Mouse (Mus musculus): ENCODE measurements around the gene Tacstd2. TPM values are rescaled to one million over a fixed set of nuclear protein-coding genes. Genes with fewer than 3 reads are reported as not detected.
A peak's percentile ranks its signal among the peaks of the same experiment; 100 is the strongest.

The Tacstd2 gene
- 1.6 and 2.1 TPM in 2 replicates for polyA plus RNA-seq (2015; fragmentation: Nextera tagmentation; extraction: Ambion mirVana)

DNA sequence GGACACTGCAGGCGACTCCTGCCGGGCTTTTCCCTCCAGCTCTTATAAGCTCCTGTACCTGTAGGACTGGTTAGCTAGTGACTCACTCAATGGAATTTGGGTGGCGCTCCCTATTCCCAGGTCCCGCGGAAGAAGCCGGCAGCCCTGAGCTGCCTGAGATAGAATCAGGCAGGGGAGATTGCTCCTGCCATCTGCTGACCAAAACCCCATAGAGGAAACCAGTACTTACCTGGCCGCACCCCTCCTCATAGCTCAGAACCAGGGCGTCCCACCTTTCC is at the start of gene Tacstd2:
TSS of gene Tacstd2 (minus strand) at position 20 of the 278 bp plus-strand sequence.
- no peak within 1 kb of the TSS for H3K27ac ChIP-seq (replicated peaks)
- WGBS, result 5% methylated on average over 8 of the region's 8 CpGs
- ATAC-seq (ENCODE audit: low FRiP score, low read depth), result no peak
- no peaks in the 10 kb centered on the region for H3K36me3 ChIP-seq
- H3K4me2 ChIP-seq, result peak within 1 kb of the TSS; percentile 78
- H3K9me3 ChIP-seq, result no peaks in the 10 kb centered on the region
- peak within 1 kb of the TSS; percentile 47 for H3K4me3 ChIP-seq
- H3K9ac ChIP-seq, result peak within 1 kb of the TSS; percentile 38
- peaks cover 20% of the 10 kb centered on the region; the same call in 1 of the 2 replicates for H3K4me1 ChIP-seq (replicated peaks)
- H3K27me3 ChIP-seq, result peaks cover 55% of the 10 kb centered on the region

DNA sequence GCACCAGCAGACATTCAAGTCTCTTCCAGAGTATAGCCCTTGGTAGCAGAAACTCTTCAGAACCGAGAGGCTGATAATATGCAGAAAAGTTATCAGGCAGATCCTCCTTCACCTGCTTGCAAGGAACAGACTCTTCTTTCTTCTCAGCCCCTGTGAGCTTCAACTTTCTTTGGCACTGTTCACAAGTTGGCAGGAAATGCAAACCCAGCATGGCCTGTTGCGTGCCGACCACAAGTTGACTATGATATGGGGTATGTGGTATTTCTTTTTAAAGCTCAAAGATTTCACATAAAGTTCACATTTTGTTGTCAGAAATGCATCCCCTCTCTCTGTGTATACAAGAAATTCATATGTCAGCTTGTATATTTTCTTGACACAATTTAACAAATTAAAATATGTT is 30.7 kb upstream of the Tacstd2 start:
- Histone ChIP-seq H3K9me3 (no peaks in the 10 kb centered on the region), H3K36me3 (no peaks in the 10 kb centered on the region), H3K4me3 (no peak overlapping the region), H3K27ac (replicated peaks) (no peak overlapping the region), H3K4me2 (no peak overlapping the region), H3K9ac (no peak overlapping the region), H3K27me3 (no peaks in the 10 kb centered on the region), H3K4me1 (replicated peaks) (no peaks in the 10 kb centered on the region)
- no peak for ATAC-seq (ENCODE audit: low FRiP score, low read depth)
- WGBS, result 92% methylated on average over 3 of the region's 3 CpGs

DNA sequence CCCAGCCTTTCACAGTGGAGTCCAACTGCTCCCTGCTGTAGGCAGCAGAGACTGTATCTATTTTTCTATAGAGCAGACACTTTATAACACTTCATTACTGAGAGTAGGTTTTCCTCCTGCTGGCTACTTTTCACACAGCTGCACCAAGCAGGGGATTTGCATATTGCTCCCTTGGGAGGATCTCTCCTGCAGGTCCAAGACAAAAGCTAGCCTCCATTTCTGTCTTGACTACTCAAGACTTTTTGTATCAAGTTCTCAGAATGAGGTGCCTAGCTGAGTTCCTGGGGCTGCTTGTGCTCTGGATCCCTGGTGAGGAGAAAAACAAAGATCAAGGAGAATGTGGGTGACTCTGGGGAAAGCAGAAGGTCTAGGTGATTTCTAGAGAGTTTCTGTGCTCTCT is 19.8 kb upstream of the Tacstd2 start:
- Histone ChIP-seq H3K9me3 (no peaks in the 10 kb centered on the region), H3K4me3 (no peak overlapping the region), H3K4me2 (no peak overlapping the region), H3K36me3 (no peaks in the 10 kb centered on the region), H3K4me1 (replicated peaks) (no peaks in the 10 kb centered on the region), H3K27me3 (no peaks in the 10 kb centered on the region), H3K27ac (replicated peaks) (no peak overlapping the region), H3K9ac (no peak overlapping the region)
- ATAC-seq (ENCODE audit: low FRiP score, low read depth), result no peak

GRCm38 (mm10) chr6:67549550-67549949 is 14.0 kb upstream of the Tacstd2 start:
- H3K9me3 ChIP-seq, result no peaks in the 10 kb centered on the region
- no peaks in the 10 kb centered on the region for H3K4me1 ChIP-seq (replicated peaks)
- H3K36me3 ChIP-seq, result no peaks in the 10 kb centered on the region
- H3K27ac ChIP-seq (replicated peaks), result no peak overlapping the region
- H3K4me3 ChIP-seq, result no peak overlapping the region
- ATAC-seq (ENCODE audit: low FRiP score, low read depth), result no peak
- no peak overlapping the region for H3K9ac ChIP-seq
- no peaks in the 10 kb centered on the region for H3K27me3 ChIP-seq
- WGBS, result 26% methylated on average over 1 of the region's 1 CpGs
- H3K4me2 ChIP-seq, result no peak overlapping the region

DNA sequence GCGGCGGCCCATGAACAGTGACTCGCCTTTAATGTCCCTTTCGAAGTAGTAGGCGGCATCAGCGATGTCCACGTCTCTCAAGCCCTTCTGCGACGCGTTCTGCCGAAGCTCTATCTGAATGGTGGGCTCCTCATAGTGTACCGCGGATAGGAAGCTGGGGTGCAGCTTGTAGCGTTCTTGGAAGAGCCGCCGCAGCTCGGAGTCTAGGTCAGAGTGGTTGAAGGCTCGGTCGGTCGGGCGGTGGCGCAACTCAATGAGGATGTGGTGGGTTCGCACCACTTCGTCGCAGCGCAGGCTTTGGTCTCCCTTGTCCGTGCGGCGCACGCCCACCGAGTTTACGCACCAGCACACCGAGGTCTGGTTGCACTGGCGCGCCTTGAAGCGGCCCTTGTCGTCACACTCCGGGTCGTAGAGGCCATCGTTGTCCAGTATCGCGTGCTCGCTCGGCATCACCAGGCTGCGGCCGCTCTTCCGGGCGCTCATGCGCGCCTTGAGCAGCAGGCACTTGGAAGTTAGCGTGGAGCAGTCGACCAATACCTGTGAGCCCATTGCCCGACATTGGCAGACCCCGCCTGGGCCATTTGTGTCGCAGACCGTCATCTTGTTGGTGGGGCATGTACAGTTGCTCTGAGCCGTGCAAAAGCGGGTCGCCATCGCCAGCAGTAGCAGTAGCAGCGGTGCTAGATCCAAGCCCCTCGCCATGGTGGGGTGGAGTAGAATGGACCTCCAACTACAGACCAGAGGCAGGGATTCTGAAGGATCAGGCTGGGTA is 405 bp downstream of the Tacstd2 start:
- H3K9me3 ChIP-seq, result no peaks in the 10 kb centered on the region; the same call in 1 of the 2 replicates
- H3K4me1 ChIP-seq (replicated peaks), result peaks cover 20% of the 10 kb centered on the region; the same call in 1 of the 2 replicates
- H3K27me3 ChIP-seq, result peaks cover 55% of the 10 kb centered on the region
- peak overlapping the region; percentile 78 for H3K4me2 ChIP-seq
- H3K27ac ChIP-seq (replicated peaks), result no peak overlapping the region
- peak overlapping the region; percentile 38 for H3K9ac ChIP-seq
- H3K36me3 ChIP-seq, result no peaks in the 10 kb centered on the region
- WGBS, result under 1% methylated on average over 62 of the region's 62 CpGs
- ATAC-seq (ENCODE audit: low FRiP score, low read depth), result peak; percentile 86
- H3K4me3 ChIP-seq, result peak overlapping the region; percentile 47

GRCm38 (mm10) chr6:67534191-67535004 is 1.2 kb downstream of the Tacstd2 start:
- no peaks in the 10 kb centered on the region for H3K36me3 ChIP-seq
- H3K27me3 ChIP-seq, result peaks cover 55% of the 10 kb centered on the region
- H3K27ac ChIP-seq (replicated peaks), result no peak overlapping the region
- ATAC-seq (ENCODE audit: low FRiP score, low read depth), result peak; percentile 66; the same call in 1 of the 2 replicates
- 6% methylated on average over 31 of the region's 31 CpGs for WGBS
- H3K9ac ChIP-seq, result peak overlapping the region; percentile 38
- H3K4me1 ChIP-seq (replicated peaks), result peaks cover 20% of the 10 kb centered on the region; the same call in 1 of the 2 replicates
- no peaks in the 10 kb centered on the region; the same call in 1 of the 2 replicates for H3K9me3 ChIP-seq
- H3K4me3 ChIP-seq, result peak overlapping the region; percentile 47
- peak overlapping the region; percentile 78 for H3K4me2 ChIP-seq

- H3K9ac ChIP-seq, result no peak overlapping the region
- H3K4me1 ChIP-seq (replicated peaks), result peaks cover 20% of the 10 kb centered on the region; the same call in 1 of the 2 replicates
- H3K27ac ChIP-seq (replicated peaks), result no peak overlapping the region
- H3K4me3 ChIP-seq, result peak overlapping the region; percentile 28
- 11% methylated on average over 29 of the region's 29 CpGs for WGBS
- H3K36me3 ChIP-seq, result no peaks in the 10 kb centered on the region
- ATAC-seq (ENCODE audit: low FRiP score, low read depth), result peak; percentile 40
- peaks cover 55% of the 10 kb centered on the region for H3K27me3 ChIP-seq
- peak overlapping the region; percentile 49 for H3K4me2 ChIP-seq
- peaks cover 1% of the 10 kb centered on the region; the same call in 1 of the 2 replicates for H3K9me3 ChIP-seq
Measured at GRCm38 (mm10) chr6:67532665-67533440, 2.7 kb downstream of the Tacstd2 start.

DNA sequence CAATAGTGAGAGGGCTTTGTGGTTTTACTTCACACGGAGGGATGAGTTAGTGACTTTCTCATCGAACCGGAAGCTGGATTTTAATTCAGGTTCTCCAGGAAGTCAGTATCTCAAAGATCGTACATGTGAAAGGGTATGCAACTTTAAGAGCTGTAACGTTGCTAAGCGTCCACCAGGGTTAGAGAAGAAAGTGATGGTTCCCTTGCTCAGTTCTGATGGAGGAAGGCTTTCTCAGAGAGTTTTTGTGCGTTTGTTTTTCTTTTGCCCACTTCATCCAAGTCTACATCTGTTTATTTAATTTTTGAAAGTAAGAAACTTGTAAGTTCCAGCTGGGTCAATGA is 3.8 kb downstream of the Tacstd2 start:
- ATAC-seq (ENCODE audit: low FRiP score, low read depth), result no peak
- no peaks in the 10 kb centered on the region for H3K36me3 ChIP-seq
- H3K27ac ChIP-seq (replicated peaks), result no peak overlapping the region
- peaks cover 20% of the 10 kb centered on the region; the same call in 1 of the 2 replicates for H3K4me1 ChIP-seq (replicated peaks)
- H3K4me2 ChIP-seq, result no peak overlapping the region
- no peak overlapping the region for H3K9ac ChIP-seq
- H3K4me3 ChIP-seq, result no peak overlapping the region
- peaks cover 51% of the 10 kb centered on the region for H3K27me3 ChIP-seq
- H3K9me3 ChIP-seq, result peaks cover 6% of the 10 kb centered on the region; the same call in 1 of the 2 replicates
- 70% methylated on average over 7 of the region's 7 CpGs for WGBS

DNA sequence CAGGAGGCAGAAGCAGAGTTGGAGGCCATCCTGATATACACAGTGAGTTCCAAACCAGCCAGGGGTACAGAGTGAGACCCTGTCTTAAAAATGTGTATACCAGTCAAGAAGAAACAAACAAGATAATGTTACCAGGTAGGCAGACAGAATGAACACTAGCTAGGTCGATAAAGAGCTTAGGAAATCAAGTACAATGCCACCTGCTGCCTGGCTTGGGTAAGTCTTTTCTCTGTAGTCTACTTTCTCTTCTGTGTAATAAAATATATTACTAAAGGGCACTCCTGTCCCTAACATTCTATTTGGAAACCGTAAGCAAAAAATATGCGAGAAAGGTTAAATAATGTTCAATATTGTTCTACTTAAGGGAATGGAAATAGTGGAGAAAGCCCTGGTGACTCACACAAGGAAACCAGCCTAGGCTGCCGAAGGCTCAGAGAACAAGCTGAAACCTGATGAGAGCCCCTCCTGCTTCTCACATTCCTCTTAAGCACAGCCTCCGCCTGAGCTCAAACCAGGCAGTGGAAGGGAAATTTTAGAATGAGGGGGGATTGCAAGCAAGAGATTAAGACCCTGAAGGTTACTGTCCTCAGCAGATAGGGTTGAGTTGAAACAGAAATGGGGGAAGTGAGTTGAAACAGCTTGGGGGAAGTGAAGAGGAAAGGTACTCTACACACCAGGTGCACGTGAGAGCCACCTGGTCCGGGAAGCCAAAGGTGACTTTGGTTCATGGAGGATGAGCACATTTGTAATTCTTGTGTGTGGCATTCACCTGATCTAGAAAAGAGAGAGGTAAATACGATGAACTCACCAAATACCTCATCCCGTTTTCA is 4.4 kb downstream of the Tacstd2 start:
- 66% methylated on average over 9 of the region's 9 CpGs for WGBS
- Histone ChIP-seq H3K4me2 (no peak overlapping the region), H3K27me3 (peaks cover 45% of the 10 kb centered on the region), H3K4me1 (replicated peaks) (peaks cover 20% of the 10 kb centered on the region; the same call in 1 of the 2 replicates), H3K9ac (no peak overlapping the region), H3K36me3 (no peaks in the 10 kb centered on the region), H3K4me3 (no peak overlapping the region), H3K9me3 (peaks cover 6% of the 10 kb centered on the region; the same call in 1 of the 2 replicates), H3K27ac (replicated peaks) (no peak overlapping the region)
- no peak for ATAC-seq (ENCODE audit: low FRiP score, low read depth)

DNA sequence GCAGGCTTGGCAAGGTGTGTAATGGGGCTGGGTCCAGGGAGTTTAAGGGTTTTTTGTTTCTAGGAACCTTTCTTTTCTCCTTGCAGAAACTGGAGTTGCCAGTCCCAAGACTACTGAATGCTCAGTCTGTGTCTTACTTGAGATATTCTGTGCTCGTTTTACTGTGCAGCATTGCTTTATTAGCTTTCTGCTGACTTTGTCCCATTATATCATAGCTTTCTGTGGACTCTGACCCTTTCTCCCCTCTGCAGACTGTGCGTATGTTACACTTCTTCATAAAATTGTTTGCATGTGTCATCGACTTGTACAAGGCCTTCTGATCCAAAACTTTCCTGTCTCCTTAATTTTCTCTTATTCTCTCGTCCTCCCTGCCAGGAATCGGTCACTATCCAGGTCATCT is 9.2 kb downstream of the Tacstd2 start:
- Histone ChIP-seq H3K9me3 (peaks cover 6% of the 10 kb centered on the region; the same call in 1 of the 2 replicates), H3K27ac (replicated peaks) (no peak overlapping the region), H3K4me3 (no peak overlapping the region), H3K9ac (no peak overlapping the region), H3K4me2 (no peak overlapping the region), H3K27me3 (peaks cover 1% of the 10 kb centered on the region; the same call in 1 of the 2 replicates), H3K4me1 (replicated peaks) (no peaks in the 10 kb centered on the region), H3K36me3 (no peaks in the 10 kb centered on the region)
- WGBS, result 89% methylated on average over 5 of the region's 5 CpGs
- ATAC-seq (ENCODE audit: low FRiP score, low read depth), result no peak

DNA sequence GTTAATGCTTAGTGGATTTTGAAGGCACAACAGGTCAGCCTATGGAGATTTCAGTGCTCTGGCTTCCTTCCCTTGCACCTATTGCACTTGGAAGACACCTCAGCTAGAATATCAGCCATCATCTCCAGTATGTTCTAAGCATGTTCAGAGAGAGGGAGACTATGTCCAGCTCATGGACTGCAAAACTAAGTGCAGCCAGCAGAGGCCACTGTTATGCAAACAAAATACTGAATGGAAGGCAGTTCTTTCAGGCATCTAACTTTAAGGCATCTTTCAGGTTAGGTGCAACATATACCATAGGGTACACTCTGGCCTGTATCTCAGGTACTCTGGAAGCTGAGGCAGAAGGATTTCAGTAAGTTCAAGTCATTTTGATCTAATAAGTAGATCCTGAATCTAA is 24.8 kb downstream of the Tacstd2 start:
- H3K4me1 ChIP-seq (replicated peaks), result no peaks in the 10 kb centered on the region
- no peak for ATAC-seq (ENCODE audit: low FRiP score, low read depth)
- H3K4me2 ChIP-seq, result no peak overlapping the region
- H3K27me3 ChIP-seq, result no peaks in the 10 kb centered on the region
- no peaks in the 10 kb centered on the region for H3K36me3 ChIP-seq
- no peak overlapping the region for H3K4me3 ChIP-seq
- no peaks in the 10 kb centered on the region for H3K9me3 ChIP-seq
- H3K27ac ChIP-seq (replicated peaks), result no peak overlapping the region
- no peak overlapping the region for H3K9ac ChIP-seq
